Mouse (Mus musculus) yolk sac, embryonic 10.5 days (tissue): ENCODE results near the gene Kntc1.
"Not testable (repeated sequence)": the region's sequence is repeated elsewhere in the genome, so short reads cannot be mapped to it uniquely, and the experiment has no call there.

ENCODE experiments used
- DNase-seq: peaks from one replicate; pipeline ENCODE4 v3.0.0-alpha.2; 2017; ENCODE audit warnings: low spot score

The Kntc1 gene

GRCm38 (mm10) chr5:123749065-123750064 is at the start of gene Kntc1, which contains the start of gene Rsrc2:
Kntc1 (plus strand) TSS chr5:123749716.
Rsrc2 (minus strand) TSS chr5:123749414.
- DNase-seq, result peak; percentile 100

GRCm38 (mm10) chr5:123700625-123701024 is 48.9 kb upstream of the Kntc1 start:
- DNase-seq, result no peak

- DNase-seq, result no peak
Observed at GRCm38 (mm10) chr5:123708598-123708997, 40.9 kb upstream of the Kntc1 start.

- no peak for DNase-seq
Observed at GRCm38 (mm10) chr5:123709571-123709970, 39.9 kb upstream of the Kntc1 start.

- no peak for DNase-seq
Observed at GRCm38 (mm10) chr5:123713782-123714181, 35.7 kb upstream of the Kntc1 start.

GRCm38 (mm10) chr5:123714622-123715021 is 34.9 kb upstream of the Kntc1 start:
- DNase-seq, result no peak

- peak; percentile 99 for DNase-seq
Observed at GRCm38 (mm10) chr5:123720328-123721311, 28.9 kb upstream of the Kntc1 start, which contains the start of gene Zcchc8. Zcchc8 (minus strand) TSS chr5:123721100.

- not testable (repeated sequence) for DNase-seq
Observed at GRCm38 (mm10) chr5:123723816-123724215, 25.7 kb upstream of the Kntc1 start.

- no peak for DNase-seq
Observed at GRCm38 (mm10) chr5:123730981-123731380, 18.5 kb upstream of the Kntc1 start.

GRCm38 (mm10) chr5:123744358-123744757 is 5.2 kb upstream of the Kntc1 start:
- no peak for DNase-seq

- peak; percentile 4 for DNase-seq
Observed at GRCm38 (mm10) chr5:123746253-123746652, 3.3 kb upstream of the Kntc1 start.

- DNase-seq, result no peak
Observed at GRCm38 (mm10) chr5:123747604-123748003, 1.9 kb upstream of the Kntc1 start.

GRCm38 (mm10) chr5:123748339-123749064 is 1.0 kb upstream of the Kntc1 start:
- DNase-seq, result no peak

- DNase-seq, result no peak
Observed at GRCm38 (mm10) chr5:123765506-123765905, 16.0 kb downstream of the Kntc1 start.

- not testable (repeated sequence) for DNase-seq
Observed at GRCm38 (mm10) chr5:123766455-123766854, 16.9 kb downstream of the Kntc1 start.

GRCm38 (mm10) chr5:123773441-123773840 is 23.9 kb downstream of the Kntc1 start:
- no peak for DNase-seq

- DNase-seq, result no peak
Observed at GRCm38 (mm10) chr5:123780716-123781115, 31.2 kb downstream of the Kntc1 start.

GRCm38 (mm10) chr5:123781864-123782263 is 32.3 kb downstream of the Kntc1 start:
- no peak for DNase-seq

- no peak for DNase-seq
Observed at GRCm38 (mm10) chr5:123788976-123789375, 39.5 kb downstream of the Kntc1 start.

GRCm38 (mm10) chr5:123793081-123793480 is 43.6 kb downstream of the Kntc1 start:
- DNase-seq, result no peak

GRCm38 (mm10) chr5:123806334-123806733 is 56.8 kb downstream of the Kntc1 start:
- no peak for DNase-seq
